Comparison of ENCODE assay signal across 11 mouse cellular contexts in genomic region chr2:106547117-106547516, GRCm38 (mm10).
DNase-seq lines count a peak whose midpoint lies in the region; TF ChIP-seq lines count a peak whose summit lies in the region.
"Had no signal": no experiment of that assay in that cellular context is flagged by ENCODE, and none has a peak within 500 bp of the region (broad histone marks: within the 10 kb centered on the region; RNA-seq: fewer than 3 reads in every experiment).

No protein-coding gene starts in this region.

- intact Hi-C loops in gastrocnemius, adult 2 months (cut with DNase I), result loop anchor here (2.0 to 10.0 kb wide), 2 partner anchors 76 to 112 kb away; no protein-coding TSS in a partner anchor
- intact Hi-C loops in heart, postnatal 36 days (cut with DNase I), result no loop called here

- peak overlapping the region; percentile 53; the same call in 1 of the 2 replicates for H3K27ac ChIP-seq in gastrocnemius, adult 2 months
- H3K27ac ChIP-seq: hindbrain, embryonic 10.5 days had no signal

- H3K4me3 ChIP-seq in gastrocnemius, adult 2 months, result no peak overlapping the region
- H3K4me3 ChIP-seq: hindbrain, embryonic 10.5 days had no signal

- DNase-seq in urinary bladder, postnatal 14 days (ENCODE audit: low spot score), result peak; percentile 28
- DNase-seq in urinary bladder, postnatal 4 days (ENCODE audit: low spot score in 2 of 2), result no peak
- peak; percentile 58 for DNase-seq in gastrocnemius, adult 2 months
- peak; percentile 35 to 50 for DNase-seq in kidney, postnatal 36 days
- no peak for DNase-seq in T-cell, adult 2 months (ENCODE audit: low spot score)
- no peak for DNase-seq in heart, adult 9 months (ENCODE audit: low spot score in 2 of 2)
- no peak for DNase-seq in heart, postnatal 36 days
- DNase-seq: left cerebral cortex, postnatal 4 days; midbrain, embryonic 14.5 days; thymus, postnatal 36 days had no signal

- no peak for TF ChIP-seq CTCF in gastrocnemius, adult 2 months (IDR thresholded peaks at IDR 0.05)

Comparison
In these comparisons a context has a peak if more than half of its experiments do, and no peak if none do; other contexts are left out.
1. DNase-seq: peak in urinary bladder, postnatal 14 days (single experiment), gastrocnemius, adult 2 months (single experiment) and kidney, postnatal 36 days (2 of 2); none in urinary bladder, postnatal 4 days (0 of 2), T-cell, adult 2 months (single experiment), heart, adult 9 months (0 of 2) and heart, postnatal 36 days (0 of 2).